Mouse (Mus musculus): ENCODE data around the gene Eepd1. TPM values are rescaled to one million over a fixed set of nuclear protein-coding genes. Genes with fewer than 3 reads are reported as not detected.

Gene Eepd1
- polyA plus RNA-seq, 1 experiment = 7.3 TPM

GRCm38 (mm10) chr9:25479392-25480020, 1.8 kb upstream of the Eepd1 start:
- no peak for DNase-seq
- TF ChIP-seq CTCF (IDR thresholded peaks at IDR 0.05; ENCODE audit: insufficient read depth, low read length) (no peak), POLR2A (IDR thresholded peaks at IDR 0.05; ENCODE audit: borderline replicate concordance, extremely low read depth, low read depth, low read length) (no peak)
- 80% methylated on average over 7 of the region's 7 CpGs for WGBS
- no peak overlapping the region for H3K4me3 ChIP-seq (replicated peaks; ENCODE audit: extremely low read depth, low read depth, low read length)
- H3K4me1 ChIP-seq (ENCODE audit: control insufficient read depth, insufficient read depth, low read length) = 0 out of 2 replicates have a peak, but pooled peaks cover 7% of the 10 kb centered on the region

- H3K4me1 ChIP-seq (ENCODE audit: control insufficient read depth, insufficient read depth, low read length) = 0 out of 2 replicates have a peak, but pooled peaks cover 7% of the 10 kb centered on the region
These were observed 671 bp upstream of the Eepd1 start for GRCm38 (mm10) chr9:25480676-25481075.

GRCm38 (mm10) chr9:25482322-25482998, 1.1 kb downstream of the Eepd1 start:
- no peak for DNase-seq
- peak overlapping the region; percentile 15 for H3K4me3 ChIP-seq (replicated peaks; ENCODE audit: extremely low read depth, low read depth, low read length)
- H3K4me1 ChIP-seq (ENCODE audit: control insufficient read depth, insufficient read depth, low read length) = 0 out of 2 replicates have a peak, but pooled peaks cover 7% of the 10 kb centered on the region
- no peak for TF ChIP-seq POLR2A (IDR thresholded peaks at IDR 0.05; ENCODE audit: borderline replicate concordance, extremely low read depth, low read depth, low read length)
- no peak for TF ChIP-seq CTCF (IDR thresholded peaks at IDR 0.05; ENCODE audit: insufficient read depth, low read length)
- 40% methylated on average over 22 of the region's 22 CpGs for WGBS

More at GRCm38 (mm10) chr9:25480676-25481075, 671 bp upstream of the Eepd1 start:
- DNase-seq = no peak
- TF ChIP-seq POLR2A (IDR thresholded peaks at IDR 0.05; ENCODE audit: borderline replicate concordance, extremely low read depth, low read depth, low read length) (no peak), CTCF (IDR thresholded peaks at IDR 0.05; ENCODE audit: insufficient read depth, low read length) (no peak)
- no peak overlapping the region for H3K4me3 ChIP-seq (replicated peaks; ENCODE audit: extremely low read depth, low read depth, low read length)
- 80% methylated on average over 2 of the region's 2 CpGs for WGBS

GRCm38 (mm10) chr9:25482999-25483347, 1.6 kb downstream of the Eepd1 start:
- WGBS = 86% methylated on average over 9 of the region's 9 CpGs
- no peak for DNase-seq
- no peak overlapping the region for H3K4me3 ChIP-seq (replicated peaks; ENCODE audit: extremely low read depth, low read depth, low read length)
- 0 out of 2 replicates have a peak, but pooled peaks cover 7% of the 10 kb centered on the region for H3K4me1 ChIP-seq (ENCODE audit: control insufficient read depth, insufficient read depth, low read length)
- no peak for TF ChIP-seq POLR2A (IDR thresholded peaks at IDR 0.05; ENCODE audit: borderline replicate concordance, extremely low read depth, low read depth, low read length)

DNA sequence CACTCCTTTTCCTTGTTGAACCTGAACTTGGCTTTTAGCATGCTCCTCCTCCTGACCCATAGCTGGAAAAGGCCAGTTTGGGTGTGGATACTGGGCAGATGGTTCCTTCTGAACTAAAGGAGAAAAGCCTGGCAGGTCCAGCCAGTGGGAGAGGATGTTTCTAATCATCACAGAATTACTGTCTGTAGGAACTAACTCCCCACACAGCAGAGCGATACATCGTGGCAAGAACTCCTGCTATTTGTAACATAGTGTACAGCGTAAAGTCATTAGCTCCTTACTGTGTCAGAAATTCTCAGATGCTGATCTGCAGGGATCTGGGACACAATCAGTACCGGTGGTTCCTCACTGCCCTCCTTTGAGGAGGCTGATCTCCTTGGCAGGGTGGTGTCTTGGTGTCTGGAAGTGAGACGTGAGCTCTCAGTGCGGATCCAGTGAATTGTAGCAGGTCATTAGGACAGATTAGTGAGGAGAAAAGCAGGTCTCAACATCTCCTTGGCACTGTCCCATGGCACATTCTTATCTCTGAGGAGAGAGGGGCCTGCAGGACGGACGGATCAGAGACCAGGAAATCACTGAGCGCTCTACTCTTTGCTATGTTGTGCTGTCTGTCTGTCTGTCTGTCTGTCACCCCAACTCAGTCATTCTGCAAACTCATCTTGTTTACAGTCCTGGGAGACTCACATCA, 2.7 kb downstream of the Eepd1 start:
- WGBS = 61% methylated on average over 9 of the region's 9 CpGs

GRCm38 (mm10) chr9:25484619-25484986, 3.3 kb downstream of the Eepd1 start:
- no peak overlapping the region for H3K4me3 ChIP-seq (replicated peaks; ENCODE audit: extremely low read depth, low read depth, low read length)
- TF ChIP-seq CTCF (IDR thresholded peaks at IDR 0.05; ENCODE audit: insufficient read depth, low read length) (no peak), POLR2A (IDR thresholded peaks at IDR 0.05; ENCODE audit: borderline replicate concordance, extremely low read depth, low read depth, low read length) (no peak)
- no peak for DNase-seq
- WGBS = 54% methylated on average over 3 of the region's 3 CpGs
- 0 out of 2 replicates have a peak, but pooled peaks cover 7% of the 10 kb centered on the region for H3K4me1 ChIP-seq (ENCODE audit: control insufficient read depth, insufficient read depth, low read length)

More for the DNA sequence above, 2.7 kb downstream of the Eepd1 start:
- peak overlapping the region; percentile 14 for H3K4me3 ChIP-seq (replicated peaks; ENCODE audit: extremely low read depth, low read depth, low read length)
- 0 out of 2 replicates have a peak, but pooled peaks cover 7% of the 10 kb centered on the region for H3K4me1 ChIP-seq (ENCODE audit: control insufficient read depth, insufficient read depth, low read length)
- DNase-seq = no peak
- no peak for TF ChIP-seq CTCF (IDR thresholded peaks at IDR 0.05; ENCODE audit: insufficient read depth, low read length)
- TF ChIP-seq POLR2A (IDR thresholded peaks at IDR 0.05; ENCODE audit: borderline replicate concordance, extremely low read depth, low read depth, low read length) = no peak

- Histone ChIP-seq H3K4me3 (replicated peaks; ENCODE audit: extremely low read depth, low read depth, low read length) (no peak overlapping the region), H3K4me1 (ENCODE audit: control insufficient read depth, insufficient read depth, low read length) (0 out of 2 replicates have a peak, but pooled peaks cover 7% of the 10 kb centered on the region)
- WGBS = 86% methylated on average over 2 of the region's 2 CpGs
- TF ChIP-seq CTCF (IDR thresholded peaks at IDR 0.05; ENCODE audit: insufficient read depth, low read length) = no peak
- TF ChIP-seq POLR2A (IDR thresholded peaks at IDR 0.05; ENCODE audit: borderline replicate concordance, extremely low read depth, low read depth, low read length) = no peak
- DNase-seq = no peak
These were observed 3.7 kb downstream of the Eepd1 start for GRCm38 (mm10) chr9:25485006-25485405.

DNA sequence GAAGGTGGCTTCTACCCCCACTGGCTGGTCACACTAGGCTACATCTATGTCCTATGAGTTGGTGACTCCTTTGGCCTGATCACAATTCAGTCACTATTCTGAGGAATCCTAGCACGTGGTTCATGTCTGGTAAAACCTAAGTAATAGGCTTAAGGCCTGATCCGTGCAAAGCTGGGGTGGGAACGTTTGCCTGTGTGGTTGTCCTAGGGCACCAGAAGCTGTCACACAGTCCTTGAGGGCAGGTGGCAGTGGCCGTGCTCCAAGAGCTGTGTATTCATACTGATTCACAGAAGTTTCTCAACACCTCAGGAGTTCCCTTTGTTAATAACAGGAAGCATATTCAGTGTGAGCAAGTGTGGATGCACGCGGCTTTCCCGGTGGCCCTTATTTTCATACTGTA, 4.1 kb downstream of the Eepd1 start:
- H3K4me3 ChIP-seq (replicated peaks; ENCODE audit: extremely low read depth, low read depth, low read length) = no peak overlapping the region
- no peak for DNase-seq
- H3K4me1 ChIP-seq (ENCODE audit: control insufficient read depth, insufficient read depth, low read length) = 0 out of 2 replicates have a peak, but pooled peaks cover 7% of the 10 kb centered on the region
- WGBS = 53% methylated on average over 7 of the region's 7 CpGs
- no peak for TF ChIP-seq POLR2A (IDR thresholded peaks at IDR 0.05; ENCODE audit: borderline replicate concordance, extremely low read depth, low read depth, low read length)
- TF ChIP-seq CTCF (IDR thresholded peaks at IDR 0.05; ENCODE audit: insufficient read depth, low read length) = no peak

- WGBS = 75% methylated on average over 9 of the region's 9 CpGs
- DNase-seq = no peak
- TF ChIP-seq CTCF (IDR thresholded peaks at IDR 0.05; ENCODE audit: insufficient read depth, low read length) = no peak
- no peak for TF ChIP-seq POLR2A (IDR thresholded peaks at IDR 0.05; ENCODE audit: borderline replicate concordance, extremely low read depth, low read depth, low read length)
- H3K4me3 ChIP-seq (replicated peaks; ENCODE audit: extremely low read depth, low read depth, low read length) = no peak overlapping the region
- H3K4me1 ChIP-seq (ENCODE audit: control insufficient read depth, insufficient read depth, low read length) = 0 out of 2 replicates have a peak, but pooled peaks cover 4% of the 10 kb centered on the region
These were observed 5.0 kb downstream of the Eepd1 start for GRCm38 (mm10) chr9:25486246-25486807.
